14 mouse cellular contexts compared by ENCODE assay signal in the genomic region with DNA sequence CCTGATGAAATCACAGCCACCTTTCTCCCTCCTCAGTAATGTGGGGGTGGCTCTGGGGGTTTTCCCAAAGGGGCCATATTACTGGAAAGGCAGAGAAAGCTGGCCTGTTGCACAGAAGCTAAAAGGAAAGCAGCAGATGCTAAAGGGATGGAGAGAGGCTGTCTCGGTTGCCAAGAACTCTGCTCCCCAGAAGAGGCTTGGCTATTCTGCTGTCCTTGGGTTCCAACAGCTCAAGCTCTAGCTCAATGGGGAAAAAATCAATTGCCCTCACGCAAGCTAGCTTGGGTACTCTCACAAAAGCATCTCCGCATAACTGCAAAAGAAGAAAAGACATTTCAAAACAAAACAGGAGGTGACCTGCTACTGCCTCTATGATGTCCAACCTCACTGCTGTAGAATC.
"Had no signal": no experiment of that assay in that cellular context is flagged by ENCODE, and none has a peak within 500 bp of the region (broad histone marks: within the 10 kb centered on the region; RNA-seq: fewer than 3 reads in every experiment).

No protein-coding gene starts in this region.

- H3K4me3 ChIP-seq: limb, embryonic 15.5 days; liver, embryonic 12.5 days; midbrain, embryonic 15.5 days; neural tube, embryonic 13.5 days had no signal

- H3K27ac ChIP-seq: limb, embryonic 15.5 days; liver, embryonic 12.5 days; midbrain, embryonic 15.5 days; neural tube, embryonic 13.5 days had no signal

- DNase-seq: kidney, postnatal 14 days; layer of hippocampus, postnatal 36 days; lung, embryonic 14.5 days; lung, postnatal 10 days; lung, postnatal 4 days; retina, postnatal 1 day; right cerebral cortex, postnatal 4 days; spleen, adult 18-20 months; thymus, adult 18-20 months; thymus, postnatal 14 days had no signal
